Mouse (Mus musculus) heart, embryonic 10.5 days (tissue): ENCODE data around the gene Syt2. TPM values are rescaled to one million over a fixed set of nuclear protein-coding genes. Genes with fewer than 3 reads are reported as not detected.

ENCODE experiments used
- DNase-seq: peaks from one replicate; pipeline ENCODE4 v3.0.0-alpha.2; 2017; ENCODE audit warnings: low spot score
- H3K27ac ChIP-seq: fragments of 300-500 bp; sonication (generic); 2 replicates; pipeline ENCODE4 v1.5.1; 2016; ENCODE audit warnings: mild to moderate bottlenecking
- H3K27me3 ChIP-seq: fragments of 300-500 bp; sonication (generic); 2 replicates; pipeline ENCODE4 v1.6.1; 2016; ENCODE audit warnings: mild to moderate bottlenecking; ENCODE audit not compliant: poor library complexity, insufficient read depth, severe bottlenecking
- H3K36me3 ChIP-seq: fragments of 300-500 bp; sonication (generic); 2 replicates; pipeline ENCODE4 v1.6.1; 2016; ENCODE audit warnings: mild to moderate bottlenecking, moderate library complexity
- H3K4me1 ChIP-seq: fragments of 300-500 bp; sonication (generic); 2 replicates; pipeline ENCODE4 v1.6.1; 2016; ENCODE audit warnings: mild to moderate bottlenecking
- H3K4me3 ChIP-seq: fragments of 300-500 bp; sonication (generic); 2 replicates; pipeline ENCODE4 v1.5.1; 2016; ENCODE audit warnings: mild to moderate bottlenecking, moderate library complexity
- H3K9me3 ChIP-seq: fragments of 300-500 bp; sonication (generic); 2 replicates; pipeline ENCODE4 v1.6.1; 2016; ENCODE audit warnings: mild to moderate bottlenecking, moderate library complexity
- WGBS: fragments of 180-500 bp; shearing (Covaris S2); methylation state at CpG from one replicate; pipeline ENCODE4 v1.1.7; 2016; 5-methylcytosine and 5-hydroxymethylcytosine counted together
- polyA plus RNA-seq: library from polyadenylated mRNA; unstranded; fragments of >200 nt; fragmentation: Nextera tagmentation; extraction: Ambion mirVana; gene quantifications from 2 replicates; pipeline ENCODE4 v1.2.1, GENCODE M21; 2016

Syt2 gene
- polyA plus RNA-seq, 1 experiment from 2014 or later = 0.29 TPM

GRCm38 (mm10) chr1:134653603-134654257 is 7.3 kb downstream of the Syt2 start:
- H3K9me3 ChIP-seq = no peaks in the 10 kb centered on the region
- H3K4me3 ChIP-seq = no peak overlapping the region
- peaks cover 10% of the 10 kb centered on the region for H3K4me1 ChIP-seq
- 16% methylated on average over 10 of the region's 10 CpGs for WGBS
- DNase-seq = no peak
- no peaks in the 10 kb centered on the region for H3K36me3 ChIP-seq
- no peak overlapping the region for H3K27ac ChIP-seq
- H3K27me3 ChIP-seq = peaks cover 52% of the 10 kb centered on the region

GRCm38 (mm10) chr1:134658841-134659240 is 12.4 kb downstream of the Syt2 start:
- 58% methylated on average over 7 of the region's 7 CpGs for WGBS
- H3K4me3 ChIP-seq = no peak overlapping the region
- H3K9me3 ChIP-seq = no peaks in the 10 kb centered on the region
- peaks cover 19% of the 10 kb centered on the region for H3K27me3 ChIP-seq
- no peak overlapping the region for H3K27ac ChIP-seq
- no peaks in the 10 kb centered on the region for H3K36me3 ChIP-seq
- DNase-seq = no peak
- peaks cover 4% of the 10 kb centered on the region for H3K4me1 ChIP-seq

DNA sequence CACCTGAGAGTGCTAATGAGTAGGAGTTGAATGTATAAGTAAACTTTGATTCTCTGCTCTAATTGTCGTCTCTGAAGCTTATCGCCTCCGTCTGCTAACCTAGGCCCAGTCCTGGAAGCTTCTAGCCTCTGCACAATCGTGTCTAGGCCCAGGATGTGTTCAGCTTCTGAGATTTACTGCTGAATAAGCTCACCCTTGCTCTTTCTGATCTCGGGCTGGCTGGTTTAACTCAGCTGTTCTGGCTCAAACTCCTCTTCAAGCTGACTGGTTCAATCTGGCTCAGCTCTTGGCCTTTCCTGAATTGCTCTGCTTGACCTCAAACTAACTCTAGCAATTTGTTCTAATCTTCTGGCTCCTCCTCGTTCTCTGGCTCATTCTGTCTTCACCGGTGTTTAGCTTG is 13.7 kb downstream of the Syt2 start:
- no peaks in the 10 kb centered on the region for H3K9me3 ChIP-seq
- peaks cover 4% of the 10 kb centered on the region for H3K4me1 ChIP-seq
- no peak overlapping the region for H3K4me3 ChIP-seq
- DNase-seq = no peak
- 57% methylated on average over 7 of the region's 7 CpGs for WGBS
- no peaks in the 10 kb centered on the region for H3K36me3 ChIP-seq
- no peak overlapping the region for H3K27ac ChIP-seq
- H3K27me3 ChIP-seq = peaks cover 12% of the 10 kb centered on the region

DNA sequence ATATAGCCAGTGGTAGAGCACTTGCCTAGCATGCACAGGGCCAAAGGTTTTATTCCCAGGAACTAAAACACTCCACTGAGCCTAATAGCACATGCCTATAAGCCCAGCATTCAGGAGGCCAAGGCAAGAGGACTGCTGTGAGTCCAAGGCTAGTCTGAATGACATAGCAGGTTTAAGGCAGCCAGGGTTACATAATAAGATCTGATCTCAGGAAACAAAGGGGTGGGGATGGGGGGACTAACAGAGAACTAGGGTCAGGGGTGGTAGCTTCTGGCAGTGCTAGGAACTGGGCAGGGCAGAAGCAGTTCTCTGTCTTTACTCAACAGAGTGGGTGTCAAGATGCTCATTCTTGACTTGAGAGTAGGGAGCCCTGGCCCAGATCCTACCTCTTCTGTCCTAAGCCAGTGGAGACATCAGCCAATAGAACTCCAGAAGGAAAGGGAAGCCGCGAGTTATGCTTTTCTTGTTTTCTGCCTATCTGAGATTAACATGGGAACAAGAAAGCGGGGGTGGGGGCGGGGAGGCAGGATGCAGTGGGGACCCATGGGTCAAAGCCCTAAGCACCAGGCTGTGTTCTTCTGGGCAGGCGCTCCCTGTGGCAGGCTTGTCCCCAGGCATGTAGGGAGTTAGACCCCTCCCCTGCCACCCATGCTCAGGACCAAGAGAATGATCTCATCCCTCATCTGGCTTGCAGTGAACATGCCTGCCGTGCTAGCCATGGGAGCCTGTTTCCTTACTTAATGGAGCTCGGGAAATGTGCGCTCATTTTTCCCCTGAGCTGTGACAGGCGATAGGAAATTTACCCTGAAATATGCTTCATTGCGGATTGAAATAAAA is 25.0 kb downstream of the Syt2 start:
- WGBS = 74% methylated on average over 10 of the region's 10 CpGs
- Histone ChIP-seq H3K27ac (no peak overlapping the region), H3K27me3 (peaks cover 20% of the 10 kb centered on the region; the same call in 1 of the 2 replicates), H3K4me3 (no peak overlapping the region), H3K4me1 (peaks cover 8% of the 10 kb centered on the region), H3K36me3 (no peaks in the 10 kb centered on the region), H3K9me3 (no peaks in the 10 kb centered on the region)
- no peak for DNase-seq

DNA sequence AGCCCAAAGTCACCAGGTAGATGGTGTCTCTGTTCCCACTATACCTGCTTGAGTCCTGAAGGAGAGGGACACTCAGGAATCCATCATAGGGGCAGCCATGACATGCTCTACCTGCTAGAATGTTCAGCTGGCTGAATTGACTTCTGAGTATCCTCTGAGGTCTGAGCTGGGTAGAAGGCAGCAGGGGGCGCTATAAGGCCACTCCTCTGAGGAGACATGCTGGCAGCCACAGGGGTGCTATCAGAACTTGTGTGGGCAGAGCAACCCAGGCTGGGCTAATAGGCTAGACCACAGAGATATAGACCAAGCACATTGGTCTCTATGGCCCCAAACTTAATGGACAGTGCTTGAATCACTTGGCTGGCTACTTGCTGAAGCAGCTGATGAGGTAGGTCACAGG is 27.8 kb downstream of the Syt2 start:
- Histone ChIP-seq H3K27ac (no peak overlapping the region), H3K27me3 (peaks cover 33% of the 10 kb centered on the region; the same call in 1 of the 2 replicates), H3K36me3 (no peaks in the 10 kb centered on the region), H3K4me1 (peaks cover 8% of the 10 kb centered on the region), H3K4me3 (no peak overlapping the region), H3K9me3 (no peaks in the 10 kb centered on the region)
- DNase-seq = no peak
- WGBS = 11% methylated on average over 1 of the region's 1 CpGs

- Histone ChIP-seq H3K9me3 (no peaks in the 10 kb centered on the region), H3K36me3 (no peaks in the 10 kb centered on the region), H3K27ac (no peak overlapping the region), H3K4me3 (no peak overlapping the region), H3K27me3 (peaks cover 29% of the 10 kb centered on the region; the same call in 1 of the 2 replicates), H3K4me1 (peaks cover 13% of the 10 kb centered on the region)
- no peak for DNase-seq
- 71% methylated on average over 4 of the region's 4 CpGs for WGBS
Measured at GRCm38 (mm10) chr1:134679445-134679844, 33.0 kb downstream of the Syt2 start.

- Histone ChIP-seq H3K27ac (no peak overlapping the region), H3K4me1 (peaks cover 13% of the 10 kb centered on the region; the same call in 1 of the 2 replicates), H3K9me3 (no peaks in the 10 kb centered on the region), H3K36me3 (no peaks in the 10 kb centered on the region), H3K27me3 (peaks cover 29% of the 10 kb centered on the region; the same call in 1 of the 2 replicates), H3K4me3 (no peak overlapping the region)
- WGBS = 13% methylated on average over 6 of the region's 6 CpGs
- DNase-seq = no peak
Measured at GRCm38 (mm10) chr1:134680617-134681016, 34.1 kb downstream of the Syt2 start.

DNA sequence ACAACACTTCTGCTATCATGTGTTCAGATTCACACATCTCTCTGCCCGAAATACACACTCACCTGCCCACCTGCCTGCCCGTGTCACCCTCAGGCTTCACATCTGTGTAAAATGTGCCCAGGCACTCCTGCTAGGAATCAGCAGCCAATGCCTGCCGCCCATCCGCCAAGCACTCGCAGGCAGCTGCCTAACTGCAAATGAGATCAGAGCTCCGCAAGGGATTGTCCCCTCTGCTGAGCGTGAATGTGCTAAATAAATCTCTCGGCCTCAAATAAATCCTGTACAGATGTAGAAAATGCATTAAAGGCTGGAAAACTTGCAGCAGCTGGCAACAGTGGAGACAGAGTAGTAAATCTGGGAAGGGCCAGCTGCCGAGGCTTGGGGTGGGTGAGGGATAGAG is 36.0 kb downstream of the Syt2 start:
- whole genome bisulfite sequencing = 39% methylated on average over 9 of the region's 9 CpGs
- Histone ChIP-seq H3K9me3 (no peaks in the 10 kb centered on the region), H3K4me3 (no peak overlapping the region), H3K36me3 (no peaks in the 10 kb centered on the region), H3K27me3 (peaks cover 18% of the 10 kb centered on the region; the same call in 1 of the 2 replicates), H3K4me1 (0 out of 2 replicates have a peak, but pooled peaks cover 9% of the 10 kb centered on the region), H3K27ac (no peak overlapping the region)
- DNase-seq = no peak

DNA sequence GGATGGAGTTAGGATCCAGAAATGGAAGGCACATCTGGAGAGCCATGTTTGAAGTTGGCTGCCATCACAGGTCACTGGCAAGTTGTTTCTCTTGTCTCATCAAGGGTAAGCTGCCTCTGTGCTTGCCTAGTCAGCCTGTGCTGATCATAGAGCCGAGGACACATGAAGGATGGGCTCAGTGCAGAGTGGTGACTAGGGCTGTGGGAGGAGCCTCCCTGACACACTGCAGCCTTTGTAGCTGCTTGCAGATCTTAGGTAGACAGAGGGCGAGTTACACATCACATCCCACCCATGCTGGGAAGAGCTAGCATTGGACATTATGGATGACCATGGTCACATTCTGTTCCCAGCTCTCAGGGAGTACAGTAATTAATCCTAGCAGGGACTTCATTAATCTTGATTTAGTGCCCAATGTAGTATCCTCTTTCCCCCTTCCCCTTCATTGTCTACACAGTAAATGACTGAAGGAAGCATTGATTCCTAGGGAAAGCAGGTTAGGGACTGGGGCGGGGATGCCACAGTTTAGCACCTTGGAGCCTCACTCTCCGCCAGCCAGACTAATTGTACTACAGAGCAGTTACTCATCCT is 40.5 kb downstream of the Syt2 start:
- Histone ChIP-seq H3K36me3 (no peaks in the 10 kb centered on the region), H3K4me1 (0 out of 2 replicates have a peak, but pooled peaks cover 3% of the 10 kb centered on the region), H3K4me3 (no peak overlapping the region), H3K9me3 (no peaks in the 10 kb centered on the region), H3K27me3 (peaks cover 10% of the 10 kb centered on the region; the same call in 1 of the 2 replicates), H3K27ac (no peak overlapping the region)
- no peak for DNase-seq
- 53% methylated on average over 4 of the region's 4 CpGs for WGBS

DNA sequence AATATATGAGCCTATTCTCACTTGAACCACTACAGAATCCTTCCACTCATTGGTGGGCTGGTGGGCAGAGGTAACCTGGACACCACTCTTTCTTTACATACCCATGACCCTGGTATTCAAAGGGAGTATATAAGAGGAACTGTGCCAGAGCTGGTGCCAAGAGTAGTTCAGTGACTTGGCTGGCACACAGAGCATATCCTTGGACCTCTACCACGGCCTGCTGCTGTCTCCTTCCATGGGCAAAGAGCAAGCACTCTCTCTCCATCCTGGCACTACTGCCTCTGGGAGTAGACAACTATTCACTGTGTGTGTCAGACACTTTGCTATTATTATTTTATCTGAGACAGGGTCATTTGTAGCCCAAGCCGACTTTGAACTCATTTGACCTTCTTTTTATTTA is 49.8 kb downstream of the Syt2 start:
- WGBS = 64% methylated on average over 2 of the region's 2 CpGs
- Histone ChIP-seq H3K4me1 (peaks cover 11% of the 10 kb centered on the region), H3K36me3 (no peaks in the 10 kb centered on the region), H3K27me3 (peaks cover 21% of the 10 kb centered on the region), H3K4me3 (no peak overlapping the region), H3K9me3 (no peaks in the 10 kb centered on the region), H3K27ac (no peak overlapping the region)
- no peak for DNase-seq

DNA sequence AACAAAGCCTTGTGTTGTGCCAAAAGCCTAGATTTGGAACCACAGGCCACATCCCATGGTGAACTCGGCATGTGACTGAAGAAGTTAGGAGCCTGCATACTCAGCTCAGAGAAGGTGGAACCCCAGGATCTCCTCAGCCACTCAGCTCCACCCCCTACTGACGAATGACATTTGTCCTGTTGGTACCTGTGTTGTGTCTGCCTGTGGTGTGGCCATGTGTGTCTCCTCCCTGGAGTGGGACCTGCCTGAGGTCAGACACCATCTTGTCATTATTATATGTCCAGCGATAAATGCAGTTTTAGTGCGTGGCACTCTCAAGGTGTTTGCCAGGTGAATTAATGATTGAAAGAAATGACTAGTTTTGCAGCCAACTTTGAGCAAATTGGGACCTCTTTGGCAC is 50.6 kb downstream of the Syt2 start:
- Histone ChIP-seq H3K9me3 (no peaks in the 10 kb centered on the region), H3K4me3 (no peak overlapping the region), H3K27ac (no peak overlapping the region), H3K36me3 (no peaks in the 10 kb centered on the region), H3K27me3 (peaks cover 24% of the 10 kb centered on the region), H3K4me1 (peaks cover 15% of the 10 kb centered on the region)
- no peak for DNase-seq
- WGBS = 75% methylated on average over 4 of the region's 4 CpGs

GRCm38 (mm10) chr1:134697522-134698250 is 51.2 kb downstream of the Syt2 start:
- peaks cover 24% of the 10 kb centered on the region for H3K27me3 ChIP-seq
- no peak overlapping the region for H3K27ac ChIP-seq
- H3K9me3 ChIP-seq = no peaks in the 10 kb centered on the region
- DNase-seq = no peak
- H3K4me3 ChIP-seq = no peak overlapping the region
- WGBS = 87% methylated on average over 17 of the region's 17 CpGs
- no peaks in the 10 kb centered on the region for H3K36me3 ChIP-seq
- H3K4me1 ChIP-seq = peaks cover 17% of the 10 kb centered on the region
